ENCODE assay signal across 14 mouse cellular contexts in the genomic region with DNA sequence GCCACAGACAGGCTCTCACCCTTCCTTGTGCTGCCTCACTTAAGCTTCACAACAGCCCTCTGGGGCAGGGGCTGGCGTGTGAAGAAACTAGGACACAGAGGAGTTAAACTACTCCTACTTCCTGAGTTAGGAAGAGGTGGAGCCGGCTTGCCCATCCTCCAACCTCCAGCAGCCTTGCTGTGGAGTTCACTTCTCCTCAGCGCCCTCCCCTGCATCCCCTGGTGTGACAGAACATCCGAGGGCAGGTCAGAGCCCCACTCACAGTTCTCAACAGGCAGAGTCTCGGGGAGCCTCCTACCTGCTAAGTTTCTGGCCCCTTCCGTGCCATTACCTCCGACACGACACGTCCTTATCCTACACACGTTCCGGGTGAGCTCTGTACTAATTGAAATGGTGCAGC.
DNase-seq lines count a peak whose midpoint lies in the region; ATAC-seq and TF ChIP-seq lines count a peak whose summit lies in the region.
"Had no signal": no experiment of that assay in that cellular context is flagged by ENCODE, and none has a peak within 500 bp of the region (broad histone marks: within the 10 kb centered on the region; RNA-seq: fewer than 3 reads in every experiment).

No protein-coding gene starts in this region.

- no peak overlapping the region for H3K9ac ChIP-seq in embryonic facial prominence, embryonic 12.5 days
- H3K9ac ChIP-seq in limb, embryonic 15.5 days, result no peak overlapping the region
- H3K9ac ChIP-seq: liver, embryonic 15.5 days had no signal

- ATAC-seq in embryonic facial prominence, embryonic 12.5 days (ENCODE audit: insufficient number of reproducible peaks, insufficient read depth, low FRiP score, low TSS enrichment), result peak; percentile 52; the same call in 1 of the 2 replicates
- ATAC-seq in limb, embryonic 15.5 days (ENCODE audit: insufficient number of reproducible peaks, low FRiP score, low TSS enrichment, low read depth), result no peak
- ATAC-seq: hindbrain, postnatal 0 days had no signal

- H3K27ac ChIP-seq in layer of hippocampus, adult 2 months, result peak overlapping the region; percentile 61; the same call in 1 of the 2 replicates
- 0 out of 2 replicates have a peak overlapping the region, but pooled peaks have one; percentile 23 for H3K27ac ChIP-seq in embryonic facial prominence, embryonic 12.5 days
- no peak overlapping the region for H3K27ac ChIP-seq in limb, embryonic 15.5 days
- H3K27ac ChIP-seq: hindbrain, postnatal 0 days; liver, embryonic 15.5 days; midbrain, embryonic 10.5 days had no signal

- no peaks in the 10 kb centered on the region for H3K36me3 ChIP-seq in embryonic facial prominence, embryonic 12.5 days
- no peaks in the 10 kb centered on the region for H3K36me3 ChIP-seq in limb, embryonic 15.5 days
- H3K36me3 ChIP-seq: liver, embryonic 15.5 days; midbrain, embryonic 10.5 days had no signal

- no peak overlapping the region for H3K4me3 ChIP-seq in layer of hippocampus, adult 2 months
- H3K4me3 ChIP-seq in embryonic facial prominence, embryonic 12.5 days, result 0 out of 2 replicates have a peak overlapping the region, but pooled peaks have one; percentile 13
- peak overlapping the region; percentile 28 for H3K4me3 ChIP-seq in limb, embryonic 15.5 days
- H3K4me3 ChIP-seq: liver, embryonic 15.5 days; midbrain, embryonic 10.5 days had no signal

- TF ChIP-seq CTCF in layer of hippocampus, adult 2 months (conservative IDR thresholded peaks at IDR 0.05), result no peak

- peak overlapping the region; percentile 32 for H3K4me2 ChIP-seq in embryonic facial prominence, embryonic 12.5 days (replicated peaks)
- peak overlapping the region; percentile 39 for H3K4me2 ChIP-seq in limb, embryonic 15.5 days
- H3K4me2 ChIP-seq: liver, embryonic 15.5 days had no signal

- peaks cover 5% of the 10 kb centered on the region; the same call in 1 of the 2 replicates for H3K4me1 ChIP-seq in embryonic facial prominence, embryonic 12.5 days
- no peaks in the 10 kb centered on the region for H3K4me1 ChIP-seq in limb, embryonic 15.5 days
- H3K4me1 ChIP-seq: liver, embryonic 15.5 days; midbrain, embryonic 10.5 days had no signal

- no peaks in the 10 kb centered on the region for H3K27me3 ChIP-seq in embryonic facial prominence, embryonic 12.5 days
- H3K27me3 ChIP-seq in limb, embryonic 15.5 days, result no peaks in the 10 kb centered on the region
- H3K27me3 ChIP-seq: liver, embryonic 15.5 days had no signal

- H3K9me3 ChIP-seq in embryonic facial prominence, embryonic 12.5 days, result no peaks in the 10 kb centered on the region
- no peaks in the 10 kb centered on the region for H3K9me3 ChIP-seq in limb, embryonic 15.5 days
- H3K9me3 ChIP-seq: liver, embryonic 15.5 days; midbrain, embryonic 10.5 days had no signal

- DNase-seq in heart, adult 11 months, result peak; percentile 81
- no peak for DNase-seq in heart, adult 18-20 months
- DNase-seq in layer of hippocampus, adult 2 months (ENCODE audit: low spot score in 2 of 2), result no peak
- no peak for DNase-seq in layer of hippocampus, adult 8-10 months (ENCODE audit: low spot score in 2 of 2)
- no peak for DNase-seq in cerebellum, adult 18-20 months
- no peak for DNase-seq in Muller cell, postnatal 12 days (ENCODE audit: inconsistent ontology term)
- DNase-seq: adrenal gland, postnatal 14 days; lung, postnatal 14 days; thymus, postnatal 36 days had no signal

- 32% methylated on average over 11 of the region's 11 CpGs for WGBS in embryonic facial prominence, embryonic 12.5 days
- 24% methylated on average over 11 of the region's 11 CpGs for WGBS in limb, embryonic 15.5 days
